Mouse (Mus musculus): ENCODE data around the gene Atpaf1. TPM values are rescaled to one million over a fixed set of nuclear protein-coding genes. Genes with fewer than 3 reads are reported as not detected.

Atpaf1 gene
- polyA plus RNA-seq, 1 experiment = 15.7 TPM

DNA sequence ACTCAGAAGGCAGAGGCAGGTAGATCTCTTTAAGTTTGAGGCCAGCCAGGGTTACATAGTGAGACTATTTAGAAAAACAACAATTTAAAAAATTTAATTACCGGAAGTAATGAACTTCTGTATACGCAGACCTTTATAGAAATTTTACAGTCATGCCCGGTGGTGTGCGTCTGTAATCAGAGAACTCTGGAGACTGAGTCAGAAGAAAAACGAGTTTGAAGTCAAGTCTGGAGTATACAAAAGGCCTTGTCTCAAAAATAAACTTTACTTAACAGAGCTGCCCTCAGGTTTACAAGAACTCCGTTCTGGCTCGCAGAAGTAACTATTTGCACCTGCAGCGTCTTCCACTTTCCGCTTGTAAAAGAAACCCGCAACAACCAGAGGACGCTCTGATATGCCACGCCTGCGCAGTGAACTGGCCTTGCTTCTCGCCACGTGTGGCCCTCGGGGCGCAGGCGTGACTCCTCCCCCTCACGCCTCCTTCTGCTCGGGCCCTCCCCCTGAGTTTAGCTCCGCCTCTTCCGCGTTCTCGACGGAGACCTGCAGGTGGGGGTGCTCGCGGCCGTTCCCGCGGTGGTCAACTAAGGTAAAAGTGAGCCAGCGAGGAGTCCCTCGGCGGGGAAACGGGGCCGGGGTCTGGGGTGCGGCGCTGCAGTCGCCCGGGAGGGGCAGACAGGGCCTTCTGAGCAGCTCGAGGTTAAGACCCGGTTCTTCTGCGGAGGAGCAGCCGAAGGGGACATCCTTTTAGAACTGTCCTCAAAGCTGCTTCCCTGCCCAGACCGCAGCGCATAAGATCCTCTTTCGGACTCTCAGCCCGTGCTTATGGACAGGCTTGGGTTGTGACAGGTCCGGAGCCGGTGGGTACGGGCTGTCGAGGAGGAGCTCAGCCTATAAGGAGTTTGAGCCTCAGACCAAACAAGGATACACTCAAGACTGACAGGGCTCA, 54.4 kb downstream of the Atpaf1 start, which contains the start of gene Mknk1:
Mknk1 (plus strand) TSS at position 503 of the 946 bp plus-strand sequence.
- peak within 1 kb of the TSS; percentile 57 for H3K4me3 ChIP-seq (ENCODE audit: insufficient read depth, poor library complexity, severe bottlenecking)
- H3K79me2 ChIP-seq (ENCODE audit: control insufficient read depth, insufficient read depth) = peaks cover 13% of the 10 kb centered on the region
- H3K79me3 ChIP-seq (ENCODE audit: low read depth) = no peaks in the 10 kb centered on the region
- no peaks in the 10 kb centered on the region for H3K27me3 ChIP-seq (ENCODE audit: control insufficient read depth, insufficient read depth, insufficient read length)
- H3ac ChIP-seq (ENCODE audit: control insufficient read depth, insufficient read length, low read depth) = peak within 1 kb of the TSS; percentile 79
- peak; percentile 88 for TF ChIP-seq MAX (IDR thresholded peaks at IDR 0.05)
- TF ChIP-seq CEBPB (IDR thresholded peaks at IDR 0.05; ENCODE audit: low read depth) = no peak
- no peak for TF ChIP-seq CTCF (IDR thresholded peaks at IDR 0.05; ENCODE audit: control insufficient read depth, insufficient read depth, insufficient read length)
- no peak for TF ChIP-seq FOSL1 (IDR thresholded peaks at IDR 0.05; ENCODE audit: insufficient read depth, low read length, poor library complexity, severe bottlenecking)
- TF ChIP-seq USF1 (IDR thresholded peaks at IDR 0.05; ENCODE audit: low read depth) = peak; percentile 76
- peaks cover 14% of the 10 kb centered on the region for H3K36me3 ChIP-seq (ENCODE audit: control insufficient read depth, insufficient read depth)

DNA sequence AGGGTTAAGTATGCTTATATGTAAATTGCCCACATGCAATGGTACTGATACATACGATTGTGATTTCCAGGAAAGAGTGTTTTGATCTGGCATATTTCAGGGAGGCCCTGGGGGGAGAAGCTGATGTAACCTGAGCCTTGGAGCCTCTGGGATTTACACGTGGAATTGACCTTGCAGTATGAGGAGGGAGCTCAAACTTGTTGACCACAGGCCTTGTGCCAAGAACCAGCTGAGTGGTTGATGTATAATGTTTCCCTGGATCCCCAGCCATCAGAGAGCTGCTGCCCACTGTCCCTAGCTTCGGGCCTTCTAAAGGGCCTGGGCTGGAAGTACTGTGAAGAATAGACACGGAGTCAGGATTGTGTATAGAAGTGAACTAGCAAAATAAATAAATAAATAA, 55.3 kb downstream of the Atpaf1 start:
- TF ChIP-seq FOSL1 (IDR thresholded peaks at IDR 0.05; ENCODE audit: insufficient read depth, low read length, poor library complexity, severe bottlenecking) = no peak
- peak; percentile 46 for TF ChIP-seq MAX (IDR thresholded peaks at IDR 0.05)
- TF ChIP-seq MYOD1 (IDR thresholded peaks at IDR 0.05; ENCODE audit: control insufficient read depth, insufficient read length, low read depth) = no peak
- TF ChIP-seq CTCF (IDR thresholded peaks at IDR 0.05; ENCODE audit: control insufficient read depth, insufficient read depth, insufficient read length) = no peak
- Histone ChIP-seq H3K4me3 (ENCODE audit: insufficient read depth, poor library complexity, severe bottlenecking) (no peak overlapping the region), H3K79me3 (ENCODE audit: low read depth) (no peaks in the 10 kb centered on the region), H3K36me3 (ENCODE audit: control insufficient read depth, insufficient read depth) (peaks cover 4% of the 10 kb centered on the region), H3K79me2 (ENCODE audit: control insufficient read depth, insufficient read depth) (peaks cover 13% of the 10 kb centered on the region), H3K27me3 (ENCODE audit: control insufficient read depth, insufficient read depth, insufficient read length) (no peaks in the 10 kb centered on the region), H3ac (ENCODE audit: control insufficient read depth, insufficient read length, low read depth) (peak overlapping the region; percentile 30)

DNA sequence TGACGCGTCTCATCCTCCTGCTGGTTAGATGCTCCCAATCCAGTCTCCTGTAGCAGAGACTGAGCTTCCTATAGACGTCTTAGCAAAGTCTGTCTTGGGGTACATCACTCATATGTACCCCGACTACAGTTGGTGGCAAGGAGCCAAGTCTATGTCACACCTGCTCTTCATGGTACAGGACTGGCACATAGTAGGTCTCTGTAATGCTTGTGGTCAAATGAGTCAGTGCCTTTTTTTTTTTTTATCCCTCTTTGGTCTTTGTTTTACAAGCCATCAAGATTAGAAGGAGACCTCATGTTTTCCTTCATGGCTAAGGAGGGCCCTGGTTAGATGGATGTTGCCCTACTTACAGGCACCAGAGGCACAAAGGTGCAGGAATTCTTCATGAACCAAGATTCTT, 56.2 kb downstream of the Atpaf1 start:
- no peaks in the 10 kb centered on the region for H3K36me3 ChIP-seq (ENCODE audit: control insufficient read depth, insufficient read depth)
- no peak overlapping the region for H3K4me3 ChIP-seq (ENCODE audit: insufficient read depth, poor library complexity, severe bottlenecking)
- TF ChIP-seq MAX (IDR thresholded peaks at IDR 0.05) (no peak), CEBPB (IDR thresholded peaks at IDR 0.05; ENCODE audit: low read depth) (no peak), CTCF (IDR thresholded peaks at IDR 0.05; ENCODE audit: control insufficient read depth, insufficient read depth, insufficient read length) (no peak), USF1 (IDR thresholded peaks at IDR 0.05; ENCODE audit: low read depth) (no peak), MYOG (IDR thresholded peaks at IDR 0.05; ENCODE audit: control insufficient read depth, extremely low read depth, insufficient read length) (no peak), MYOD1 (IDR thresholded peaks at IDR 0.05; ENCODE audit: control insufficient read depth, insufficient read length, low read depth) (no peak), FOSL1 (IDR thresholded peaks at IDR 0.05; ENCODE audit: insufficient read depth, low read length, poor library complexity, severe bottlenecking) (no peak)

DNA sequence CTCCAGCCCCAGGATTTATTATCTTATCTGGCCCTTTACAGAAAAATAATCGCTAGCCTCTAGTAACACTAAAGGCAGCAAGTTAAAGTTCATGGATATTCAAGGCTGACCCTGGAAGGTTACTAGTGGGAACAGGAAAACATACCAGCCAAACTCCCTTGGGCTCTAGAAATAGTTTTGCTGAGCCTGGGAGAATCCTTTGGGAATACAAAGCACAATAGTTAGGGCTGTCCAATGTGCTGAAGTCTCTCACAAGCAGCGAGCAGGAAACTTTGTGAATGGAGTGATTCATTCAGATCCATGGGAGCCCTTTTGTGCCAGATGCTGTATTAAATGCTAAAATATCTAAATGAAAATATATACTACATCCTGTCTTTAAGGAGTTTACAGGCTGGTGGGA, 62.0 kb downstream of the Atpaf1 start:
- Histone ChIP-seq H3K36me3 (ENCODE audit: control insufficient read depth, insufficient read depth) (peaks cover 17% of the 10 kb centered on the region), H3K79me2 (ENCODE audit: control insufficient read depth, insufficient read depth) (no peaks in the 10 kb centered on the region), H3K79me3 (ENCODE audit: low read depth) (no peaks in the 10 kb centered on the region), H3K4me3 (ENCODE audit: insufficient read depth, poor library complexity, severe bottlenecking) (no peak overlapping the region), H3ac (ENCODE audit: control insufficient read depth, insufficient read length, low read depth) (no peak overlapping the region), H3K27me3 (ENCODE audit: control insufficient read depth, insufficient read depth, insufficient read length) (no peaks in the 10 kb centered on the region)
- TF ChIP-seq FOSL1 (IDR thresholded peaks at IDR 0.05; ENCODE audit: insufficient read depth, low read length, poor library complexity, severe bottlenecking) (no peak), MAX (IDR thresholded peaks at IDR 0.05) (no peak), USF1 (IDR thresholded peaks at IDR 0.05; ENCODE audit: low read depth) (no peak), CEBPB (IDR thresholded peaks at IDR 0.05; ENCODE audit: low read depth) (no peak), MYOG (IDR thresholded peaks at IDR 0.05; ENCODE audit: control insufficient read depth, extremely low read depth, insufficient read length) (no peak), CTCF (IDR thresholded peaks at IDR 0.05; ENCODE audit: control insufficient read depth, insufficient read depth, insufficient read length) (no peak), MYOD1 (IDR thresholded peaks at IDR 0.05; ENCODE audit: control insufficient read depth, insufficient read length, low read depth) (no peak)

More for the DNA sequence above, 56.2 kb downstream of the Atpaf1 start:
- no peak overlapping the region for H3ac ChIP-seq (ENCODE audit: control insufficient read depth, insufficient read length, low read depth)
- H3K27me3 ChIP-seq (ENCODE audit: control insufficient read depth, insufficient read depth, insufficient read length) = no peaks in the 10 kb centered on the region
- peaks cover 13% of the 10 kb centered on the region for H3K79me2 ChIP-seq (ENCODE audit: control insufficient read depth, insufficient read depth)
- no peaks in the 10 kb centered on the region for H3K79me3 ChIP-seq (ENCODE audit: low read depth)

DNA sequence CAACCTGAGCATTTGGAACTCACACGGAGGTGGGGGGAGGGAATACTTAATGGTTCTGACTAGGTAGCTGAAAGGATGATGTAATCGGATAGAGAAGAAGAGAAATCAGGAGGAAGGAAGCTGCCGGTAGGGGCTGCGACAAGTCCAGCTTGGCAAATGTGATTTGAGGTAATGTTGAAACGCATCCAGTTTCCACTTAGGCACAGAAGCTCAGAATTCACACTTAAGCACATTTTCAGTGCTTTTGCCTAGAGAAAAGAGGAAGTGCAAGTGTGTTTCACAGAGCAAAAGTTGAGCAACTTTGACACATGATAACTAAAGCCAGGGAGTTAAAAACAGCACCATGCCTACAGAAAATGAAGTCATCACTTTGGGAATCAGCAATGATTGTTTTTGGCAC, 62.8 kb downstream of the Atpaf1 start:
- no peaks in the 10 kb centered on the region for H3K79me2 ChIP-seq (ENCODE audit: control insufficient read depth, insufficient read depth)
- H3K4me3 ChIP-seq (ENCODE audit: insufficient read depth, poor library complexity, severe bottlenecking) = no peak overlapping the region
- no peak overlapping the region for H3ac ChIP-seq (ENCODE audit: control insufficient read depth, insufficient read length, low read depth)
- no peaks in the 10 kb centered on the region for H3K27me3 ChIP-seq (ENCODE audit: control insufficient read depth, insufficient read depth, insufficient read length)
- peaks cover 17% of the 10 kb centered on the region for H3K36me3 ChIP-seq (ENCODE audit: control insufficient read depth, insufficient read depth)
- TF ChIP-seq MYOD1 (IDR thresholded peaks at IDR 0.05; ENCODE audit: control insufficient read depth, insufficient read length, low read depth) (no peak), CEBPB (IDR thresholded peaks at IDR 0.05; ENCODE audit: low read depth) (no peak), FOSL1 (IDR thresholded peaks at IDR 0.05; ENCODE audit: insufficient read depth, low read length, poor library complexity, severe bottlenecking) (no peak), MYOG (IDR thresholded peaks at IDR 0.05; ENCODE audit: control insufficient read depth, extremely low read depth, insufficient read length) (no peak), MAX (IDR thresholded peaks at IDR 0.05) (no peak), USF1 (IDR thresholded peaks at IDR 0.05; ENCODE audit: low read depth) (no peak), CTCF (IDR thresholded peaks at IDR 0.05; ENCODE audit: control insufficient read depth, insufficient read depth, insufficient read length) (no peak)
- H3K79me3 ChIP-seq (ENCODE audit: low read depth) = no peaks in the 10 kb centered on the region
